Mouse (Mus musculus) adrenal gland, postnatal 4 days (tissue): ENCODE data around the gene Kcnip4. TPM values are rescaled to one million over a fixed set of nuclear protein-coding genes. Genes with fewer than 3 reads are reported as not detected.

Experiments
- DNase-seq, 2 experiments: peaks; one replicate each; pipeline ENCODE4 v3.0.0; 2021 to 2022; ENCODE audit warnings: low spot score in 2 of 2, mixed read lengths in 2 of 2
- long read RNA-seq, 2 experiments: library from polyadenylated mRNA; stranded (forward); transcript quantifications; one replicate each; pipeline ENCODE4 v2.0.0; 2021
- total RNA-seq, 2 experiments: library from RNA; stranded (reverse); gene quantifications; 2 replicates each; pipeline ENCODE4 v1.2.3; 2021

Kcnip4 gene
- total RNA-seq = 1 to 10 TPM; 3.3 to 4.8 TPM
- long read RNA-seq, experiment 1, partial matches to known transcripts = 1 of 1 reads
- long read RNA-seq, experiment 1, other reads (novel, unspliced or antisense) = 0 of 1 reads
- long read RNA-seq, experiment 2, partial matches to known transcripts = 6 of 9 reads
- long read RNA-seq, experiment 2, other reads (novel, unspliced or antisense) = 3 of 9 reads

DNA sequence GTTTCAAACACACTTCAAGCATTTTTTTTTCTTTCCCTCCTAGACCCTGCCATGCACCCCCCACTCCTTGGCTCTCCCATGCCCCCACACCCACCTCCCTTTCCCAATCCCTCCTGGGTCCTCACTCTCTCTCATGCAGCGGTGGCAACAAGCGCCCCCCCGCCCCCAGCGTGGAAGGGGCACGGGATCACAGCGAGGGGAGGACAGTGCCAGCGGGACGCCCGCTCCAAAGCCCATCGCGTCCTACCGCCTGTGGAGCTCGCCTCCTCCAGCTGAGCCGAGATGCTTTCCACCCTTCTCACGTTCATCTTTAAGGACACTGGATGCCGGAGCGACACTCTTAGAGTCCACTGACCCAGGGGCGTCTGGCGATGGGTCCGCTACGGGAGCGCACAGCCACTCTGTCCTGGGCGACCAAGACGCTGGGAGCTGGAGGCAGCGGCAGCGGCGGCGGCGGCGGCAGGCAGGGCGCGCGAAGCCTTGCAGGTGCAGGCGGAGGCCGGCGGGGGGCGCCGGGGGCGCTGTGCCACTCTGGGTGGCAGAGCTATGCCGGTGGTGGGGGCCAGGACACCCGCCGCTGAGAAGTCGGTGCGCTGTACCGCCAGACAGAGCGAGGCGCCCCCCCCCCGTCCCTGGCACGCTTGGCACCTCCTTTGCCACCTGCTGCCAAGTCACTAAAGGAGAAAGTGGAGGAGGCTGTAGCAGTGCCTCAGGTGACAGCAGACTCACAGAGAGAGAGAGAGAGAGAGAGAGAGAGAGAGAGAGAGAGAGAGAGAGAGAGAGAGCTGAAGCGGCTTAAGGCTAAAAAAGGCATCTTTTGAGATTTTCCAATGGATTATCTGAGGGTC is at the start of gene Kcnip4:
TSS of gene Kcnip4 (minus strand) at position 514 of the 848 bp plus-strand sequence.
- peak; percentile 18 to 21 for DNase-seq

DNA sequence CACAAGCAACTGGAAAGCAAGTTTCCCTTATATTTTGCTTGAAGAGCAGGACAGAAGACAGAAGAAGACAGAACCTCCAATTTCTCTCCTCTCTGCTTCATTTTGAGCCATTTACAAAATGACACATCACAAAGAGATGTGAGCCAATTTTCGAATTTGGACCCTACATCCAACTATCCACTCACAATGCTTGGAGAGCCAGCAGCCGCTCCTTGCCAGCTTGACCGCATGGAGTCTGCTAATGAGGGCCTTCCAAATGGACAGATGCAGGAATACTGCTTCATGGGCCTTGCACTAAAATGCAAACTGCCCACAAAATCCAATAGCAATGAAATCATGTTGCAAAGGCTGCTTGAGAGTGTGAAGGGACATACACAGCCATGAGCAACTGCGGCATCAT is 47.2 kb upstream of the Kcnip4 start:
- no peak for DNase-seq

DNA sequence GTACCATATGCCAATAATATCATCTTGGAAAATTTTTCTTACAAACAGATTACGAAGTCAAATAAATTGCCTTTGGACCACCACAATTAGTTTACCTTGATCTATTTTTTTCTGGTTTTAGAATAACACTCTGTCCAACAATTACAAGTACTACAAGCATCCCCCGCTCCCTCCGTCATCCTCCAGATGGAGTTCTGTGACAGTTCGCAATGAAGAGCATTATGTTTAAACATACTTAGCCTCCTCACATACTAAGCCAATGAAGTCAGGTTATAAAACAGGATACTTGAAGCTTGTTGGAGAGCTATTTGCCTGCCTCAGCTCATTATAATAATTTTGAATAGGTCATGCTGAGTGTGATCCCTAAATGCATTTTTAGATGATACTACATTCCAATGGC is 39.0 kb upstream of the Kcnip4 start:
- DNase-seq = no peak

DNA sequence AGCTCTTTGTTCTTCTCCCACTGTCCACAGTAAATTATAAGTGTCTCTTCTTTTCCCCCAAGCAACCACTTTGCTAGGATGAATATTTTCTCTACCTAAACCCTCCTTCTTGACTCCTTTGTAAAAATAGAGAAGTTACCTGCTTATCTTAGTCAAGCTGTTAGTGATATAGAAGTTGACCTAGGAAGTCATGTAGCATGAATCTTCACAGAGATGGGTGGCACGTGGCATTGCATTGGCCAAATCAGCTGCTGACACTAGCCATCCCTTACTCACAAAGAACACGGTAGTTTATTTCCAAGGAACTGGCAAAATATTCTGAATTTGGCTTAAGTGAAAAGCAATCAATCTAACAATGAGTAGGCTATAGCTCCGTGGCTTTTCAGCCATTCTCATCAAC is 32.7 kb upstream of the Kcnip4 start:
- DNase-seq = no peak

DNA sequence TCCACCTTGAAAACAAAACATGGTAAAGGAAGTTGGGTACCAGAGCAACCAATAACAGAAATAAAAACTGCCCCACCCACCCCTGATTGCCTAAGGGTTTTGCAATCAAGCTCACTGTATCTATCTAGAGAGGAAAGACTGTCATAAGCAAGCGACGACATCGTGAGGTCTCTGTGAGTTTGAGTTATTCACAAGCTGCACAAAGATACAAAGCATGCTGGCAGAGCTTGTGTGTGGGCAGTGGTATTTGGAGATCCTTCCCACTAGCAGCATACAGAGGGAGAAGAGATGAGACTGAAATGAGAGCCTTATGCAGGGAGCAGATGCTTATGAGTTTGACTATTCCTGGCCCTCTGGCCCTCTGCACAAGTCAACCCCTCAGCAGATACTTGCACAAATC is 23.2 kb upstream of the Kcnip4 start:
- no peak for DNase-seq

DNA sequence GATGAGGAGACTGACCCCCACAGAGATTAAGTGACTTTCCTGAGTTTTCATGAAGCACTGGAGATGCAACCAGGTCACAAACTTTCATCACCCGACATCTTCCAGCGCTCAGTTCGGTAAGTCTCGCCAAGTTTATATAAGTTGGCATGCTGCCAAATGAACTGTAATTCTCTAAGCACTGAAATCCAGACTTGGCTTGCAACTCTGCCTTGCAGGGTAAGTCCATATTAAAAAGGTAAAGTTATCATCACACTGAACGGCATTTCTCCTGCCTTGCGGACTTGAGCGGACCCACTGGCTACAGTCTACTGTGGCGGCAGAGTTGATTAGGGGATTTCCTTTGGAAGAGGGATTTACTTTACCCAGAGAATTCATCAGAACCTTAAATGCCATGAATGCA is 4.7 kb upstream of the Kcnip4 start:
- no peak for DNase-seq

DNA sequence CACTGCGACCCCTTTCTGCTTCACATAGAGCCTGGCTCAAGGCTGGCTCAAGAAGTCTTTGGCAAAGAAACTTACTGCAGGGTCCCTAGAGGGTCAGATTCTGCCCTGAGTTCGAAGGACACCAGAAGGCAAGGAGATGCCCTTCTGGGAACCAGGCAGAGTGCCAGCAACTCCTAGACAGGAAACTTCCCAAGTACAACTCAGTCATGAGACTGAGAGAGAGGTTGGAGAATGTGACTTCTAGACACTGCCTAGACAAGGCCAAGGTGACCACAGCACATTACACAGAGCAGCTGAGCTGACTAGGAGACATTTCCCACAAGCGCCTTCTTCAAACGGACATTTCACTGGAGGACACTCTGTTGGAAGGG is 520 bp upstream of the Kcnip4 start:
- peak in 1 of 2 experiments; percentile 3 for DNase-seq

DNA sequence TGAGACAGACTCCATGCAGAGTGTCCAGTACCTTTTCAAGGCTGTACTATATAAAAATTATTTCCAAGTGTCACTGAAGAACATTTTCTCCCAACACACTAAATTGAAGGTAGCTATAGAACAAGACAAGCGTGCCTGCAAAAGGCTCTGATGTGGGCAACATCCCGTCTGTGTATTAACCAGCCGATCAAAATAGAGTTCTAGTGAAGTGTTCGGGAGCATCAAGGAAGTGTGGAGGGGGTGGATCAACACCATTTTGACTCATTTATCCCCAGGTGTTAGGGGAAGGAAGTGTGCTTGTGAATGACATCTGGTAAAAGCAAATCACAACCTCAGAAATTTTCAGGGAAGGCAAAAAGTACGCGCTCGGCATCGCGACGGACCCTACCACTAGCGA is 712 bp downstream of the Kcnip4 start:
- no peak for DNase-seq

DNA sequence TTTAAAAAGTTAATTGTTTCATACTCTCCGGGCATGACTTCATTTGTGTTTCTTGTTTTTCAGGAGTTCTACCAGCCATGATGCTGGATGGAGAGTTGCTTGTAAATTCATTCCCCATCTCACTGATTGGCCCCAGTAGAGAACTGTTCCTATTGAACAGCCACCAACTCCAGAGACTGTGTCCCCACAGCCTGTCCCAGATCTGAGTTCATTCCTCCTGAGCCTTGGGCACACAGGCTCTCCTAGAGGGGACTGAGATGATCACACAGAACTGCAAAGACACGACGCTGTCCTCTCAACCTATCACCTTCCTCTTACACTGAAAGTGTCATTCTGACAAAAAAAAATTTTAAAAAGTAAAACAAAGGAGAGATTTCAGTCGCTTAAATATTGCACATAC is 1.7 kb downstream of the Kcnip4 start:
- DNase-seq = no peak

DNA sequence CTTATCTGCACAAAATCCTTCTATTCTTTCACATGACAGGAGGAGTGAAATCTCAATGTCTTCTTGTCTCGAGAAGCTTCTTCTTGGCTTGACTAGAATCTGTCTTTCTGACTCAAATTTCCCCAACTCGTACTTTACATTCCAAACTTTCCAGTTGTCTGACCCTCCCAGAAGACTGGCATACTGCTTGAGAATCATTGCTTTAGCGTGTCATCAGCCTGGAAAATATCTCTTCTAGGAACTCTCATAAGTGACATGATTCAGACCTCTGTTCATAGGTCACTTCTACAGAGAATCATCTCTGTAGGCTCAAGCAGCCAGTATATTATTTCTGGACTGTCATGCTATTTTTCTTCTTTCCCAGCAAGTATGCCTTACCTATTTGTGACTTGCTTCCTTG is 26.0 kb downstream of the Kcnip4 start:
- no peak for DNase-seq

DNA sequence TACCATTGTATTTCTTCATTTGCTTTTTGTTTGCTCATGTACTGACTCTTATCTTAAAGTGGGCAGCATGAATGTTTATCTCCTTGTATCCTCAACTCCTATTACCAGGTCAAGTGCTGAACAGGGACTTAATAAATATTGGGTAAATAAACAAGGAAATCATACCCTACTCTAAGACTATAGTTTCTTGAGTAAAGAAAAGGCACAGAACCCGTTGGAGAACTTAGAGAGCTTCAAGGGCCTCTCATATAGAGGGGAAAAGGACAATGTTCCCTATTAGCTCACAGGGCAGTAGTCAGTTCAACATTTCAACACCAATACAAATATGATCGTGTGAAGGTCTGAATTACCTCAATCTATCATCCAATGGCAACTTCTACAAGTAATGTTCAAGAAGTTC is 37.4 kb downstream of the Kcnip4 start:
- no peak for DNase-seq

DNA sequence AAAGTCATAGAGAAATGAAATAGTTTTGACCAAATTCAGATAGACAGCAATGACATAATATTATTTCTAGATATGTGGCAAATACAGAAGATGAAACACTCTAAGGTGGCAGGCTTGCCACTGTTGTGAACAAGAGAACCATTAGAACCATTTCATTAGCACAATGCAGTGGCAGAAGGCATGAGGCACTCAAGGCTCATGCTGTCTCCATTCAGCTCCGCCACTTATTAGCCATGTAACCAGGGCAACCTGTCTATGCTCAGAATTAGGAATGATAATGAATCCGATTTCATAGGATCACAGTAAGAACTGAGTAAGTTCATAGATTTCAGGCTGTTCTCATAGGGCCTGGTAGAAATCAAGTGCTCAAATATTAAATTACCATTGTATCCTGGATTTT is 54.0 kb downstream of the Kcnip4 start:
- no peak for DNase-seq

DNA sequence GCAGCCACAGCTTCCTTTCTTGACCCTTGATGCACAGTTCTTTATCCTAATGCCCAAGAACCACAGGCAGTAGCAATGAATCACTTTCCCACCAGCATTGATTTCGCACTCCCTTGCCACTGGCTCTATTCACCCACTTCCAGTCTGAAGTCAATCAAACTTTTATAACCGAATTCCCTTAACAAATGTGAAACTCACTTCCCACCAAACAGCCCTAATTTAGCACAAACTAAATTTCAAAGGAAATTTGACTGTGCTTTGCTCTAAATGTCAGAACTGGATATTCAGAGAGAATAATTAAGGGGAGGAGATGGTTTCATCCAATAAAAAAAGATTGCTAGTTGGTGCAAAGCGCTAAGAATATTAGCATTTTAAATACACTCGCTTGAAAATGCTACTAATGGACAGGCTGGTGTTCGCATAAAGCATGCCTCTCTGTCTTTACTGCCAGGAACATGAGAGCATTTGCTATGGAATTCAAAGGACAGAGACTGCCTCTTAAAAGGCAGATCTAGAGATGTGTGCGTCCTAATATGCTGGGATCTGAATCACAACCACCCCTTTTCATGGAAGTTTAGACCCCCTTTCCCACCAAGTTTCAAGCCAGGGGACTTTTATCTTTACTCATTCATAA is 63.9 kb downstream of the Kcnip4 start:
- no peak for DNase-seq

DNA sequence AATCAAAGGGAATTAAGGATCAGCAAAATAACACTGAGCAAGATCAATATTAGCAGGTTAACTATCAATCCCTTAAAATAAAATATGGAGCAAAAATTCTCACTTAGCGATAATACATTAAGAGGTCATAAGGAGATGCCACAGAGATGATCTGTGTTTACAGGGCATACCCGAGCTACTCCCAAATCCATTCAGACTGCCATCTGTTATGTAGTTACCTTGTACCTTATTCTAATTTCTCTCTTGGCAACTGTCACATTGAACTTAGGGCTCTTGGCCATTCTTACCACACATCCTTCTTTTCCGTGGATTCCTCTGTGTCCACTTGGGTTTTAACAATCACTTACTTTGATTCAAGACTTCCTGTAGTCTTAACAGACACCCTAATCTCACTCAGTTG is 71.6 kb downstream of the Kcnip4 start:
- DNase-seq = no peak

DNA sequence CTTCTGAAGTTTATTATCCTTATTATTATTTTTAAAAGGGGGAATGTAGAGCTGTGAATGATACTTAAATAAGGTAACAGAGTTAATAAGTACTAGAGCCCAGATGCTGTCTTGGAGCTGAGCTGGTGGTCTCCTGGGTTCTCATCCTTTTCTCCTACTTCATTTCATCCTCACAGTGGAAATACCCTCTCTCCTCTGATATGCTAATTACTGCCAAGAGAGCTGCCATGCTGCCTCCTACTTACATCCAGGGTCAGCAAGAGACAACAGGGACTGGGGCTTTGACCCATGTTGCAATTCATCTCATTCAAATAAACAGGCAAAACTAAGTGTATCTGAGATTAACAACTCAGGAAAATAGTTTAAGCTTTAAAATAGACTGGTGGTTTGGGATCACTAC is 73.4 kb downstream of the Kcnip4 start:
- no peak for DNase-seq

DNA sequence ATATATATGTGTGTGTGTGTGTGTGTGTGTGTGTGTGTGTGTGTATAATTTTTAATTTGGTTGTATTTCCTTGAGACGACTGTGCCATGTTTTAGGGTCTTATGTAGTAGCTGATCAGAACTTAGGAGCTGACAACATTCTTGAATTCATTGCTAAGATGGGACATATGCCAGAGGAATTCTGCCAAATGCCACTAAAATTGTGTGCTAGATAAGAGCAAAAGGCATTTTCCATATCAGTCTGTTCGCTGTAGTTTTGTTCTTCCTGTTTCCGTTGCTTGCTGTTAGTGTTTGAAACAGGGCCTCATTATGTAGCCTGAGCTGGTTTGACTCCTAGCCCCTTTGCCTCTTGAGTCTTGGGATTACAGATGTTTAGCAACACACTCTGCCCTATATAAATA is 73.8 kb downstream of the Kcnip4 start:
- no peak for DNase-seq

DNA sequence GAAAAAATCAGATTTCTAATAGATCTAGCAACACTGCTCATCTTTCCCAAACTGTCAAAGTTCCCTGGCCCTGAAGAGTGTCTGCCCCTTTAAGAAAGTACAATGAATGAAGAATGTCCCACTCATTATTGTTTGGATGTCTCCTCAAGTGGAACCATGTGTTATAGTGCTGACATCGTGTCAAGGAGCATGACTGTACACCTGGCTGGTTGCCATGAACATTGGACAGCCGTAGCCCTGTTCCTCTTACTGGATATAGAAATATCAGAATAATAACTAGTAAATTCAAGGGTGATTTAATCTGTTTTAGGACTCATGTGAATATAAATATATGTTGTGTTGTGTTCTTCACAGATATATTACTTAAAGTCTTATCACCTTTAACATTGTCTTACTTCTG is 87.5 kb downstream of the Kcnip4 start:
- no peak for DNase-seq

DNA sequence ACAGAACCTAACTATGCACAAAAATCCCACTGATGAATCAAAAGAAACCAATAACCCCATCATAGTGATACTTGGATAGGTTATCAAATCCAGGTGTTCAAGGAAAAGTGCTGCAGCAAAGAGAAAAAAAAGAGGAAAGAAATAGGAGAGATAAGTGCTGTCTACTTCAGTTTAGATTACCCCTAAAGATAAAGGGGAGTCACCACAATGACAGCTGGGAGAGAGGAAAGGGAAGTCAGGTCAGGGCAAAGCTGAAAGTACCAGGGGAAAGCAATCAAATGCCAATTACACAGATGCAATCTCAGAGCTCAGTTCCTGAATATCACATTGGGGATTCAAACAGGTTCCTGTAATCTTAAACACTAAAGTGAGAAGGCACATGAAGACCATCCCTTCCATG is 97.0 kb downstream of the Kcnip4 start:
- no peak for DNase-seq

DNA sequence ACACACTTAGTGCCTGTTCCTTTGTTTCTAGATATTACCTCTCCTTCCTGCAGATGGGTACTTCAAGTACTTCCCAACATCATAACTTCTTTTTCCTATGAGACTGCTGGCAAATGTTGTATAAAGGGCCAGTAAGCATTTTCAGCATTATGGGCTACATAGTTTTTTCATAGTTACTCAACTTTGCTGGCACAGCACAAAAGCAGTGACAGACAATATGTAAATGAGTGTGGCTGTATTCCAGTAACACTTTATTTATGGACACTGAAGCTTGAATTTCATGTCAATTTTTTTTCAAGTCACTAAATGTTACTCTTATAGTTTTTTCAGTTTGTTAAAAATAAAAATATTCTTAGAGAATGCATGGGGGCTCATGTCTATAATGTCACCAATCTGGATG is 105.0 kb downstream of the Kcnip4 start:
- no peak for DNase-seq

DNA sequence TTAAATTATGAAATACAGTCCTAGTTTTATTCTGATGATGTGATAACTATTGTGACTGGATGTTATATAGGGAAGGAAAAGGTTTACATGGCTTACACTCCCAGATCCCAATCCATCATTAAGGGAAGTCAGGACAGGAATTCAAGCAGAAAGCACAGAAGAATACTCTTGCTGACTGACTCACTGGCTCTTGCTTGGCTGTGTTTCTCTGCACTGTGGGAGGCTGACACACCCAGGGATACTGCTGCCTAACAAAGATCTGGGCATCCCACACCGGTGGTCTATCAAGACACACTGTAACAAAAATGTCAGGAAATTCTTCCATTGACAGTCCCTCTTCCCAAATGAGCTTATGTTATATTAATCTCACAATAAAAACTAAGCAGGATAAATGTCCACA is 116.4 kb downstream of the Kcnip4 start:
- no peak for DNase-seq

DNA sequence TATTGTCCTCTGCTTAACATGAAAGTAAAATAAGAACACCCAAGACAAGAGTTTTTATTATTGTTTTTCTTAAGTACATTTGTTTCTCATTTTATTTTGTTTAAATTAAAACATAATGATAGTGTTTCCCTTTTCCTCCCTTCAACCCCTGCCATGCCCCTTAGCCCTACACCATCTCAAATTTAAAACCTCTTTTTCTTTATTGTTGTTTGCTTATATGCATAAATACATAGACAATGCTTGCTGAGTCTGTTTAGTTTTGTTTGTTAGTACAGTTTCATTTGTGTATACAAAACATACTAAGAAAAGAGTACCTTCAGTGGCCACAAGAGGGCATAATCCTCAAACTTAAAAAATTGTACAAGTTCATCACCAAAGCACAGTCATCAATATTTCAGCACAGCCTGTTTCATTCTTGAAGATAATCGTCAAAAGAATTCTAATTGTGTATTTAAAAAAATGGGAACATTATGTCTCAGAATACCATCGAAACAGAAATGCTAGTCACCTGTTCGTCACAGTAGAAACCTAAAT is 154.1 kb downstream of the Kcnip4 start:
- no peak for DNase-seq

DNA sequence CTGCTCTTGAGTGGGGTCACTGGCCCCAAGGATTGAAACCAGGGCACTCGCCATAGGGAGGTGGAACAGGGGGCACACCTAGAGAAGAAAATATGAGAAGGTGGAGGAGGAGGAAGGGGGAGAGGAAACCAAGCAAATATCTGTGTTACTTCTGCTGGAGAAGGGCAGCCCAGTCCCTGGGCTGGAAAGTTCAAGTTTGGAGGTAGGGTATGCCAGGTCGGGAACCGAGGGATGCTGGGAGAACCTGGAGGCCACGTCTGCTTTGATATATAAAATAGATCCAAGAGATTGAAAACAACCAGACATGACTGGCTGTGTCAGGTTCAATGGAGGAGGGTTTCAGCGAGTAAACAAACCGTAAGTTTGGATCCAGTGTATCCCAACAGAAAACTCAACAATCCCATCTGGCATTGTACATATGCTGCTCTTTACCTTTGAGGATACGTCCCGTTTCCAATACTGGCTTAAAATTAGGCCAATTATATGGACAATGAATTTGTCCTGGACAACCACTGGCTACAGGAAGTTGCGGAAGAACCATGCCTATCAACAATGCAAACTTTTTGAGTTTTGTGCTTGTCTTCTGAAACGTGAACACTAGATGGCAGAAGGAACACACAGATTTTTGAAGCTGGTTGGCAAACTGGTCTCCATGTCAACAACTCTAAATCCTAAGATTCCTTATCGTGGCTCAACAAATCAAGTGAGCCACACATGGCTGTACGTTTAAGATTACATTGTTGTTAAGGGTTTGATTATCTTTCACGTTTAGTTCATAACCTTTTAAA is 155.9 kb downstream of the Kcnip4 start:
- no peak for DNase-seq
